ENCODE assay signal across 13 mouse cellular contexts in the genomic region with DNA sequence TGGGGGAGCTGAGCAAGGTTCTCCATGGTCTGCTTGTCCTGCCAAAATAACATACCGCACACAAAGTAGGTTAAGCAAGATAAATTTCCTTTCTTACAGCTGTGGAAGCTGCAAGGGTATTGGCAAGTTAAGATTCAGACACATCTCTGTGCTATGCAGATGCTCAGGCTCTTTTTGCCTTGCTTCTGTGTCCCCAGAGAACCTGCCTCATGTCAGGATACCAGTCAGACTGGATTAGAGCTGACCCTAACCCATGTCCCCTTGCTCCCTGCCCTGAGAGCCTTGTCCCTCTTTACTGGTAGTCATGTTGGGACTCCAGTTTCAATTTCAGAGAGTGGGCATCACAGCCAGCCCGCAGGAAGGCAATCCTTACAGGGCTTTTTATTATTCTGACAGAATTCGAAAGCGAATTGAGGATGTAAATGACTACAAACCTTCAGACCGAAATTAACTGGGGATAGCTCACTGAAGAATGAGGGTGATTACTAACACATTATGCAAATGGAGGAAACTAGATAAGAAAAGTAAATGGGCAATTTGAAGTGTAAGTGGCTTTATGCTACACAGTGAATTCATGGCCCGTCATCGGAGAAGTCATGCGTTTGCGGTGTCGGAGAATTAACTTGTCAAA. TPM values are rescaled to one million over a fixed set of nuclear protein-coding genes. Genes with fewer than 3 reads are reported as not detected.
DNase-seq lines count a peak whose midpoint lies in the region; ATAC-seq and TF ChIP-seq lines count a peak whose summit lies in the region.
"Had no signal": no experiment of that assay in that cellular context is flagged by ENCODE, and none has a peak within 500 bp of the region (broad histone marks: within the 10 kb centered on the region; RNA-seq: fewer than 3 reads in every experiment).

No protein-coding gene starts in this region.

- peak; percentile 62 for ATAC-seq in frontal cortex, adult (ENCODE audit: low TSS enrichment)
- ATAC-seq in kidney, postnatal 0 days (replicated peaks; ENCODE audit: low FRiP score, low read depth) = no peak
- ATAC-seq in activated CD4-positive, CD25-positive, alpha-beta regulatory T cell, adult 4 months = peak; percentile 43

- no peak overlapping the region for H3K9ac ChIP-seq in kidney, postnatal 0 days (ENCODE audit: low read depth, low read length)
- H3K9ac ChIP-seq: stomach, embryonic 15.5 days had no signal

- H3K36me3 ChIP-seq in kidney, postnatal 0 days (ENCODE audit: insufficient read depth, low read length) = no peaks in the 10 kb centered on the region
- H3K36me3 ChIP-seq in megakaryocyte, embryonic 14.5 days (replicated peaks; ENCODE audit: low read length) = no peaks in the 10 kb centered on the region
- H3K36me3 ChIP-seq: stomach, embryonic 15.5 days had no signal

- no peaks in the 10 kb centered on the region for H3K9me3 ChIP-seq in kidney, postnatal 0 days (replicated peaks; ENCODE audit: low read length)
- no peaks in the 10 kb centered on the region for H3K9me3 ChIP-seq in megakaryocyte, embryonic 14.5 days
- H3K9me3 ChIP-seq: stomach, embryonic 15.5 days had no signal

- H3K27me3 ChIP-seq in kidney, postnatal 0 days (ENCODE audit: insufficient read depth, low read length) = no peaks in the 10 kb centered on the region
- H3K27me3 ChIP-seq in megakaryocyte, embryonic 14.5 days (replicated peaks) = no peaks in the 10 kb centered on the region
- H3K27me3 ChIP-seq: stomach, embryonic 15.5 days had no signal

- no peaks in the 10 kb centered on the region for H3K4me1 ChIP-seq in kidney, postnatal 0 days (replicated peaks; ENCODE audit: insufficient read depth, low read length)
- H3K4me1 ChIP-seq in megakaryocyte, embryonic 14.5 days = peaks cover 22% of the 10 kb centered on the region
- H3K4me1 ChIP-seq: stomach, embryonic 15.5 days had no signal

- H3K4me3 ChIP-seq in kidney, postnatal 0 days (replicated peaks; ENCODE audit: low read depth, low read length) = 0 out of 2 replicates have a peak overlapping the region, but pooled peaks have one; percentile 4
- H3K4me3 ChIP-seq in megakaryocyte, embryonic 14.5 days (replicated peaks) = peak overlapping the region; percentile 77
- H3K4me3 ChIP-seq: stomach, embryonic 15.5 days had no signal

- TF ChIP-seq CTCF in kidney, postnatal 0 days (IDR thresholded peaks at IDR 0.05; ENCODE audit: low read depth) = no peak

- WGBS in kidney, postnatal 0 days = 22% methylated on average over 10 of the region's 10 CpGs

- H3K27ac ChIP-seq in kidney, postnatal 0 days = no peak overlapping the region
- H3K27ac ChIP-seq: stomach, embryonic 15.5 days had no signal

- no peak for DNase-seq in frontal cortex, postnatal 36 days (ENCODE audit: low spot score in 2 of 2)
- DNase-seq in kidney, postnatal 0 days (ENCODE audit: low spot score) = peak; percentile 57
- no peak for DNase-seq in kidney, postnatal 36 days
- DNase-seq in cerebellum, adult 9-11 months = no peak
- DNase-seq in gastrocnemius, adult 18-20 months (ENCODE audit: low spot score) = no peak
- DNase-seq: cerebellum, adult 8-10 months; heart, postnatal 10 days; lung, postnatal 10 days; thymus, postnatal 25 days had no signal

- peak overlapping the region; percentile 32; the same call in 1 of the 2 replicates for H3K4me2 ChIP-seq in kidney, postnatal 0 days (ENCODE audit: low read length)
- H3K4me2 ChIP-seq: stomach, embryonic 15.5 days had no signal

RNA-seq across cellular contexts. Expression of a gene that starts 19.0 kb away (rescaled TPM):
- polyA plus RNA-seq in kidney, postnatal 0 days (2015; fragmentation: Nextera tagmentation; extraction: Ambion mirVana) = 4.6 and 5.3 TPM in 2 replicates
- polyA plus RNA-seq in activated CD4-positive, CD25-positive, alpha-beta regulatory T cell, adult 4 months (2017; shearing (Covaris generic)) = 10 to 100 TPM; 33.9 to 36.7 TPM
- polyA plus RNA-seq in megakaryocyte, embryonic 14.5 days (2012; ENCODE audit: insufficient read depth, low replicate concordance) = 1.3 TPM in 1 of 2 replicates, not detected in the other
- under 1 TPM; 0.46 to 0.66 TPM for total RNA-seq in gastrocnemius, adult 18-20 months (2021)
